Mouse (Mus musculus) spleen, adult 2 months (tissue): ENCODE results near the gene Serbp1. TPM values are rescaled to one million over a fixed set of nuclear protein-coding genes. Genes with fewer than 3 reads are reported as not detected.

ENCODE experiments used
- DNase-seq, 2 experiments: peaks; one replicate each; pipeline versions ENCODE4 v3.0.0 to v3.0.0-alpha.2; 2012 to 2021; ENCODE audit warnings: low spot score in 2 of 2, low read depth in 1 of 2
- H3K27ac ChIP-seq: fragments of 200-500 bp; 2 replicates; pipeline ENCODE4 v1.5.1; 2012; ENCODE audit warnings: low read length, inconsistent platforms; ENCODE audit not compliant: insufficient read depth
- H3K27me3 ChIP-seq: fragments of 200-500 bp; 2 replicates; pipeline ENCODE4 v1.6.1; 2012; ENCODE audit warnings: mild to moderate bottlenecking, moderate library complexity, low read length, inconsistent platforms; ENCODE audit not compliant: control insufficient read depth, insufficient read depth
- H3K36me3 ChIP-seq: fragments of 200-500 bp; 2 replicates; pipeline ENCODE4 v1.6.1; 2012; ENCODE audit warnings: mild to moderate bottlenecking, low read length, inconsistent platforms; ENCODE audit not compliant: control insufficient read depth, insufficient read depth
- H3K4me1 ChIP-seq: fragments of 200-500 bp; 2 replicates; pipeline ENCODE4 v1.6.1; 2011; ENCODE audit warnings: inconsistent platforms; ENCODE audit not compliant: control insufficient read depth, insufficient read depth, insufficient read length
- H3K4me3 ChIP-seq: fragments of 200-500 bp; 2 replicates; pipeline ENCODE4 v1.5.1; 2011; ENCODE audit warnings: mild to moderate bottlenecking, inconsistent platforms; ENCODE audit not compliant: insufficient read depth, insufficient read length; ENCODE audit errors: extremely low read depth
- CTCF ChIP-seq: fragments of 200-500 bp; IDR thresholded peaks from 2 replicates; pipeline ENCODE4 v1.5.1; 2011; ENCODE audit warnings: mild to moderate bottlenecking, inconsistent platforms; ENCODE audit not compliant: insufficient read depth, insufficient read length, insufficient replicate concordance; ENCODE audit errors: extremely low read depth
- POLR2A ChIP-seq: fragments of 200-500 bp; IDR thresholded peaks from 2 replicates; pipeline ENCODE4 v1.6.1; 2011; ENCODE audit warnings: low read depth, low read length, inconsistent platforms
- WGBS: fragments of 180-500 bp; shearing (Covaris S2); methylation state at CpG from one replicate; pipeline ENCODE4 v1.1.7; 2018; 5-methylcytosine and 5-hydroxymethylcytosine counted together
- polyA plus RNA-seq: library from polyadenylated mRNA; depleted of rRNA; stranded (reverse); fragments of >200 nt; gene quantifications from 2 replicates; pipeline ENCODE4 v1.2.3, GENCODE M21; 2012

Gene Serbp1
- polyA plus RNA-seq, 1 experiment = 55.9 TPM

- Histone ChIP-seq H3K27ac (no peak overlapping the region), H3K4me3 (no peak overlapping the region), H3K36me3 (no peaks in the 10 kb centered on the region), H3K27me3 (no peaks in the 10 kb centered on the region), H3K4me1 (no peaks in the 10 kb centered on the region)
- no peak for TF ChIP-seq CTCF
- TF ChIP-seq POLR2A = no peak
- no peak for DNase-seq
Observed at GRCm38 (mm10) chr6:67220731-67221130, 17.2 kb upstream of the Serbp1 start.

- no peak for DNase-seq
- Histone ChIP-seq H3K36me3 (no peaks in the 10 kb centered on the region), H3K4me1 (no peaks in the 10 kb centered on the region), H3K4me3 (no peak overlapping the region), H3K27me3 (no peaks in the 10 kb centered on the region), H3K27ac (no peak overlapping the region)
- TF ChIP-seq CTCF (no peak), POLR2A (no peak)
- 97% methylated on average over 1 of the region's 1 CpGs for WGBS
Observed at GRCm38 (mm10) chr6:67223082-67223481, 14.9 kb upstream of the Serbp1 start.

GRCm38 (mm10) chr6:67223499-67223898 is 14.5 kb upstream of the Serbp1 start:
- Histone ChIP-seq H3K27ac (no peak overlapping the region), H3K36me3 (no peaks in the 10 kb centered on the region), H3K27me3 (no peaks in the 10 kb centered on the region), H3K4me3 (no peak overlapping the region), H3K4me1 (no peaks in the 10 kb centered on the region)
- DNase-seq = no peak
- no peak for TF ChIP-seq POLR2A
- no peak for TF ChIP-seq CTCF
- WGBS = 96% methylated on average over 1 of the region's 1 CpGs

- TF ChIP-seq POLR2A (no peak), CTCF (no peak)
- Histone ChIP-seq H3K36me3 (no peaks in the 10 kb centered on the region), H3K27me3 (no peaks in the 10 kb centered on the region), H3K4me1 (no peaks in the 10 kb centered on the region), H3K4me3 (no peak overlapping the region), H3K27ac (no peak overlapping the region)
- no peak for DNase-seq
- WGBS = 86% methylated on average over 4 of the region's 4 CpGs
Observed at GRCm38 (mm10) chr6:67226286-67226685, 11.7 kb upstream of the Serbp1 start.

GRCm38 (mm10) chr6:67228459-67229107 is 9.4 kb upstream of the Serbp1 start:
- Histone ChIP-seq H3K4me1 (no peaks in the 10 kb centered on the region), H3K36me3 (no peaks in the 10 kb centered on the region), H3K27ac (no peak overlapping the region), H3K4me3 (no peak overlapping the region), H3K27me3 (no peaks in the 10 kb centered on the region)
- 35% methylated on average over 18 of the region's 18 CpGs for WGBS
- TF ChIP-seq POLR2A (no peak), CTCF (no peak)
- DNase-seq = no peak

GRCm38 (mm10) chr6:67229521-67229920 is 8.5 kb upstream of the Serbp1 start:
- H3K27me3 ChIP-seq = no peaks in the 10 kb centered on the region
- H3K4me3 ChIP-seq = no peak overlapping the region
- H3K36me3 ChIP-seq = no peaks in the 10 kb centered on the region
- DNase-seq = no peak
- WGBS = 42% methylated on average over 9 of the region's 9 CpGs
- TF ChIP-seq CTCF (no peak), POLR2A (no peak)
- no peak overlapping the region for H3K27ac ChIP-seq
- no peaks in the 10 kb centered on the region for H3K4me1 ChIP-seq

- no peak for DNase-seq
- H3K4me1 ChIP-seq = no peaks in the 10 kb centered on the region
- H3K4me3 ChIP-seq = no peak overlapping the region
- TF ChIP-seq POLR2A (no peak), CTCF (no peak)
- 53% methylated on average over 11 of the region's 11 CpGs for WGBS
- H3K27me3 ChIP-seq = no peaks in the 10 kb centered on the region
- no peaks in the 10 kb centered on the region for H3K36me3 ChIP-seq
- H3K27ac ChIP-seq = no peak overlapping the region
Observed at GRCm38 (mm10) chr6:67229922-67230518, 8.0 kb upstream of the Serbp1 start.
